Mouse (Mus musculus): Measurements from ENCODE around the gene Plekhn1.

Gene Plekhn1

DNA sequence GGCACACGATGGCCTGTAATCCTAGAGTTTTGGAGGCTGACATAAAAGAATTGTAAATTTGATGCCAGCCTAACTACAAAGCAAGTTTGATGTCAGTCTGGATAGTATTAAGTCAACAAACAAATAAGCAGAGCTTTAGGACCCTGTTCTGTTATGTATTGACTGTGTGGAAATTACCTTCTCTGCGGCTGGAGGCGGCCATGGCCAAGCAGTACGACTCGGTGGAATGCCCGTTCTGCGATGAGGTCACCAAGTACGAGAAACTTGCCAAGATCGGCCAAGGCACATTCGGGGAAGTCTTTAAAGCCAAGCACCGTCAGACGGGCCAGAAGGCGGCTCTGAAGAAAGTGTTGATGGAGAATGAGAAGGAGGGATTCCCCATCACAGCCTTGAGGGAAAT is 21.5 kb downstream of the Plekhn1 start:
- DNase-seq (ENCODE audit: low spot score): no peak

DNA sequence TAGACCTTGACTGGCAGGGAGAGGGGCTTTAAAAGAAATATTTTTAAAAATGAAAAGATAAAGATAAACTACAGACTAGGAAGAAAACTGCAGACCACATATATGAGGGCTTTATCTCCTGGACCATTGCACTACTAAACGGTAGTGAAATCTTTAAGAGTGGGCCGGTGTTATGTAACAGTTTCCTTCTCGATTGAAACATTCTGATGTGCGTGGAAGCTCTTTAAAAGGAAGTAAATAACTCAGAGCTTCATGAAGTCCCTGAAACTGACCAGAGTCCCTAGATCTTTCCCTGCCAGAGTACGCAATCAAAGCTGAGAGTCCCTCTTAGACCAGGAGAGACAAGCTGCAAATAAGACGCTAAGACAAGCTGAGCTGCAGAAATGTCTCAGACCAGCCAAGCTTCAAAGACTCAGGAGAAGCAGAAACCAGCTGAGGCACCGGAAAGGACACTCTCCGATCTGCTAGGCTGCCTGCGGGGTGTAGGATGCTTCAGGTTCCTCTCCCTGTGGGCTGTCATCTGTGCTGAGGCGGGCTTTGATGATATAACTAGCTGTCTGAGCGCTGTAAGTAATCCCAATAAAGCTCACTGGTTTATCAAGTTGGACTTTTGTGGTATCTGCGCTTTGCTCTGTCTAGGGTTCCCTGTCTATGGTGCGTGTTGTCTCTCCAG is 24.6 kb downstream of the Plekhn1 start:
- DNase-seq (ENCODE audit: low spot score): no peak

DNA sequence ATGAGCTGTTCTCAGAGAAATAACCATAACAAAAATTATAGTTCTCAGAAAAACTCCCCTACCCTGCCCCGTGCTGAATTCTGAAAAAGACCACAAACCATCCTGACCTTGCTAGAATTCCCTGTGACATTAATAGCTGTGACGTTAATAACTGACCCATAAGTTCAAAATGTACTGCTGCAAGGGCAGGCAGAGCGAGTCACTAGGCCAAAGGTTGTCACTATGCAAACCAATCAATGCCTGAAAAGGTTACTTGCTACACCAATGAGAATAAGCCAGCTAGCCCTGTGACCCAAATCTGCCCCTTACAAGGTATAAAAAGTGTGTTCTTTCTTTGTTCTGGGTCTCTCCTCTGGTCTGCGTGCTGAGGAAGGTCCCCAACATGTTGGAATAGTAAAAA is 25.8 kb downstream of the Plekhn1 start:
- no peak for DNase-seq (ENCODE audit: low spot score)

DNA sequence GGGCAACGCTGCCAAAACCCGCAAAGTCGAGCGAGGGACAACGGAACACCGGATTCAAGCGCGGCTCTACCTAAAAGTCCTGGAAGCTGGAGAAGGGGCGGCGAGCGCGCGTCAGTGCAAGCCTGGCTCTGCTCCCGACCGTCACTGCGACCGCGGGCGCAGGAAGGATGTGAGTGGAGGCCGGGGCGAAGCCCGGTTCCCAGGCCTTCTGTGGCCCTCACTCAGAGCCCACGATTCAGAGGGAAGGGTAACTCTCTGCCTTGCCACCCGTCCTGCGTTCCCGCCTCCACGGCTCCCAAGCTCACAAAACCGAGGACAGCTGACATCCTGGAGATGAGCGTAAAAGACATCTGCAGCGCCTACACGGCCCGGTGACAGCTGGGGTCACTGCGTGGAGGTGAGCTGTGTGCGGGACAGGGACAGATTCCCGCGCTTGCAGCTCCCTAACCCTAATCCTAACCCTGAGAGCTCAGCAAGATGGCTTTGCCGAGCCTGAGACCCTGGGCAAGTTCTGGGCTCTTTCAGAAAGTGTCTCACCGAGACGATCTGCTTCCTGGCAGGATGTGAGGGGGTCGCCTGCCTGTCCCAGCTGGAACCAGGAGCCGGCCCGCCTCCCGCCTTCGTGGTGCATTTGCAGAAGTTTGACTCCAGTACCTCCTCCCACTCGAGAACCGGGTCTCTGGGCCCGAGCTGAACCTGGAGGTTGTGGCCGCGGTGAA is 31.1 kb downstream of the Plekhn1 start:
- peak; percentile 58 for DNase-seq (ENCODE audit: low spot score)

DNA sequence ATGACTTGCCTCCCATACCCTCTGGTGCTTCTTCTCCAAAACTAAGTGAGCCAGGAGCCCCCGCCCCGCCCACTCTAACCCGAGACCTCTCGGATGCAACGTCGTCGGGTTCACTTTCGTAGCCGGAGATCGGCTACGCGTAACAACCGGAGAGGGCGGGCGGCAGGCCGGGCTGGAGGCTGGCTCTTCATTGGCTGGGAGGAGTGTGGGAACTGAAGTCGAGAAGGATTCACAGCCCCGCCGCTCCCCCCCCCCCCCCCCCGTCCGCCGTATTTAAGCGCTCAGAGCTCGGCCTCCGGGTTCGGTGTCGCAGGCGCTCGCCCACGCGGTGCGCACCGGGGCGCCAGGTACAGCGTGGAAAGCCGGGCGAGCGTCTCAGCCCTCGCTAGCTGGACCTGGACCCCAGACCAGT is 31.6 kb downstream of the Plekhn1 start, which contains the start of gene AW011738:
Gene AW011738 (plus strand): TSS at position 304 of the 412 bp plus-strand sequence.
- peak; percentile 74 for DNase-seq (ENCODE audit: low spot score)

DNA sequence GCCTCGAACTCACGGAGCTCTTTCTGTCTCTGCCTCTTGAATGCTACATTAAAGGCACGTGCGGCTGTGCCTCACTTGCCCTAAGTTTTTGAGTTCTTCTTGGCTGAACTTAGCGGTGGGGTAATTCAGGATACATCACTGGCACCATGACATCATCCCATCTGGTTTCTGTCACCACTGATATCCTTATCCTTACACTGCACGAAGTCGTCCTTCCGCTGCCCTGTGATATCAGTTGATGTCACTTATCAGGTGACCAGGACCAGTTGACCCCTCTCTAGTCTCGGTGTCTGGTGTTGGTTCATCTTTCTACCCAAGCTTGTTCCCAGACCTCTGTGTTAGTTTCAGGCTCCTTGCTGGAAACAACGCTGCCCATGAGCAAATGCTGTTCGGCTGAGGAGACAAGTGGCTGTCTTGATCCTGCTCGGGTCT is 32.2 kb downstream of the Plekhn1 start:
- DNase-seq (ENCODE audit: low spot score): no peak

DNA sequence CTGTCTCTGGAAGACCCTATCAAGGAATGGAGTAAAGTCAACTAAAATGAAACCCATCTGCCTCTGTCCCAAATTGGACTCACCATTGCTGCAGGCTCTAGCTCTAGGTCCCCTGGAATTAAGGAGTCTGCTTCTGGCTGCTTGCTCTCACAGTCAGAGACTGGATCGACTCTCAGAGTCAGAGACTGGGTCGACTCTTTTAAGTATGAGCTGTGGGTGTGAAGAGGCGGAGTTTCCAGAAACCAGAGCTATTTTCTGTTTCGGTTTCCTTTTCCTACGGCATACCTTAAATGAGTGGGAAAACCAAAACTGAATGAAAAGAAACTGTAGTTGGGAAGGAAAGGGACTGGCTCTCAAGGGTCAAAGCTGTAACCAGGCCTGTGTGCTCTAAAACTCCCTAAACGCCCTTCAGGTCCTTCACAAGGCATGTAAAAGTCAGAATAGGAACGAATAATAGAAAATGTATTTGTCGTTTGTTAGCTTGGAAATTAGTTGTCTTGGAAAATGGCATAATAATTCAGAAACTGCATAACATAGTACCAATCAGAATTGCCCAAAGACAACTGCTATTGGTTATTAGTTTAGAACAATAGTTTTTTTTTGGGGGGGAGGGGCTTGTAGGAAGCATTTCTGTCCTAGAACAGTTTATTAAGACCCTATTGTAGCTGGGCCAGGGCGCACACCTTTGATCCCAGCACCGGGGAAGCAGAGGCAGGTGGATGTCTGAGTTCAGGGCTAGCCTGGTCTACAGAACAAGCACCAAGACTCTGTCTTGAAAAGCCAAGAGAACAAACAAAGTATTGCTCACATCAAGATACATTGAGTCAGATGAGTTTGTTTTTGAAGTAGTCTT is 33.8 kb downstream of the Plekhn1 start, which contains the start of gene Isg15:
Gene Isg15 (minus strand): TSS at position 196 of the 853 bp plus-strand sequence.
- DNase-seq (ENCODE audit: low spot score): no peak

DNA sequence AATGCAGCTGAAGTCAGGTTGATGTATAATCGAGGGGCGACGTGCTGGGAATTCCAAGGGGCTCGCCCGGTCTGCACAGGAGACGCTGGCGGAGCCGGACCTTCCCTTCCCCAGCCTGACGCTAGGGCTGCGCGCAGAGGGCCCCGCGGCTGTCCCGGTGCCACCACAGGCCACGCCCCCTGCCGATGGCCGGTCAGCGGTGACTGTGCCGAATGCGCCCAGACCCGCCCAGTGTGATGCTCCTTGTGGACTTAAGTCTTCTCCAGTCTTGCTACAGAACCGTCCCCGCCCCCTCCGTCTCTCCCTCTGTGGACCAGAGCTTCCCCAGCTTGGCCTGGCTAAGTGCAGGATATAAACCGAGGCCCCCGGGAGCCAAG is 36.8 kb downstream of the Plekhn1 start:
- DNase-seq (ENCODE audit: low spot score): peak; percentile 93

DNA sequence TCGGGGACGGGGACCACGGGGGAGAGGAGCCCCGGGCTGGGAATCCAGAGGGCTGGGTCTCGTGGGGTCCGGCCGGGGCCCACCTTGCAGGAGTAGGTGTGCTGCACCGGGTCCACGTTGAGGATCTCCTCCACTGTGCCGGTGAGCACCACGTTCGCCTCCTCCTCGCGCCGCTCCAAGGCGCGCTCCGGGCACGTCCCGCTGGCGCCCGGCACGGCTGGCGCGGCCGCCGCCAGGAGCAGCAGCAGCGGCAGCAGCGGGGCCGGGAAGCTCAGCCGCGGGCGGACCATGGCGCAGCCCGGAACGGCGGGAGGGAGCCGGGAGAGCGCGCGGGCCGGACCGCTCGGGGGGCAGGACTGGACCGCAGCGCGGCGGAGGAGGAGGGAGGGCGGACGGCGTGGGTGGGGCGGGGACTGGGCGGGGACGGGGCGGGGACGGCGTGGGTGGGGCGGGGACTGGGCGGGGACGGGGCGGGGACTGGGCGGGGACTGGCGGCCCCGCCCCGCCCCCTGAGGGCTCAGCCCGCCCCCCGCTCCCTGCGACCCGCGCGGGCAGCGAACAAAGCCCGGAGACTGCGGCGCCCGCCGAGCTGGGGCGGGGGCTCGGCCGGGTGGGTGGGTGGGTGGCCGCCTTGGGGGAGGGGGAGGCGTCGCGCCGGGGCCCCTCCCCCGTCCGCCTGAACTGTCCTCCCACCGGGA is 37.4 kb downstream of the Plekhn1 start, which contains the start of gene Agrn:
Gene Agrn (minus strand): TSS at position 358 of the 698 bp plus-strand sequence.
- DNase-seq (ENCODE audit: low spot score): peak; percentile 82

DNA sequence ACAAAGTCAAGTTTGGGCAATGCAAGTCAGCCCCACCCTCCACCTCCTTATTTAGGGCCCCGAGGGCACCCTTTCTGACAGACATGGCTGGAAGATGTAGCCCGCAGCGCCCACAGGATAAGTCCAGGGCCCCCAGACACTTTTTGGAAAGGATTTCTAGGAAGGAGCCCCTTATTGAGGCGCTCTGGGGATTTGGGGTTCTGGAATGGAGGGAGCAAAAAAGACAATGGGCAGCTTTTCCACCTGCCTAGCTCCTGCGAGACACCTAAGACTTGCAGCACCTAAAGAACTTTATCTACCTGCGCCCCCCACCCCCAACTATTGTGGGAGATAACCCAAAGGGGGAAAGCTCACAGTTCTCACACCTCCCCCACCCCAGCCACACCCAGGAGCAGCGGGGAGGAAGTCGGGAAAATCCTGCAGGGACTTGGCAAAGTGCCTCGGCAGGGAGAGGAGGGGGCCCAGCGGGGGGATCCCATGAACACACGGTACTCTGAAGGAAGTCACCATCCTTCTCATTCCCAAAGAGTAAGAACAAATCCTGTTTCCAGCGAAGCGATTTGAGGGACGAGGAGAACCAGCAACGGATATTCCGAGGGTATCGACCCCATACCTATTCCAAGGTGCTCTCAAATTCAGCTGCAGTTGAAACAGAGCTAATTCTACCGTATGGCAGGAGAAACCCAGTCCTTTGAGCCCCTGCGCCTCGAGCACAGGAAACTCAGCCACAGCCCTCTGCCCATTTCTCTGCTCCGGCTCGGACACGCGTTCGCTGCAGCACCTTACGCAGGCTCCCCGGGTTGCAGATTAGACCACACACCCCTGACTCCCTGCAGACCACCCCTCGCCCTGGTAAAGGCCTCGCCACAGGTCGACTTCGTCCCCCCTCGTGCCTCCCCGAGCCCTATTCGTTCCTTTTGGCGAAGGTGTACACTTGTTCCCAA is 38.5 kb downstream of the Plekhn1 start:
- DNase-seq (ENCODE audit: low spot score): peak; percentile 37

DNA sequence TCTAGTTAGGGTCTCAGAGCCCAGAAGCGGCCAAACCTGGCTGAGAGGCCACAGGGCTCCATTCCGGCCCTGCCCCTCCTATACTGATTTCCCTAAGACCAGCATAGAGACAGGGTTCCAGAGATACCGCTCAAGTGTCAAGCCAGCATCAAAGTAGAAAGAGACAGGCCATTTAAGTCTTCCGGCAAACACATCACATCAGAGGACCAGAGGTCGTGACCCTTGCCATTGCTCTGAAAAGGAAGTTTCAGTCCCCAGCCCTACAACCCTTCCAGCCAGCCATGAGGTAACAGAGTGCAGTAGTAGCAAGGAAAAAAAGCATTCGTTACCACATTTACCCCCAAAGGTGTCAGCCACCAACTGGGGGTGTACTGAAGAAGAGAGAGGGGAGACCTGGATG is 40.3 kb downstream of the Plekhn1 start:
- DNase-seq (ENCODE audit: low spot score): no peak

DNA sequence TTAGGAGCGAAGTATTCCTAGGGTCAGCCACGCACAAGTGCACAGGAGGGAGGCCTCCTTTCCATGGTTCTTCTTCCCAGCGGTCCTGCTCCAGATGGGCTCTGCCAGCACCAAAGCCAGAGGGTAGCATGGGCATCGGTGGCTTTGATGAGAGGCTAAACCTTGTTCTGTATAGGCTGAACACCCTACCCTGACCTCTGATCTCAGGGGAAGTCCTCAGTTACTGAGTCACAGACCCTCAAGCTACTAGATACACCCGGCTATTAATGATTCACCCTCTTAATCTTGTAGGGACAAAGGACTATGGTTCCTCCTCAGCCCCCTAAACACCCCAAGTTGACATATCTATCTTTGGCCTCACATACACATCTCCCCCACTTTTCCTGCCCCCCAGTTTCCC is 40.8 kb downstream of the Plekhn1 start:
- DNase-seq (ENCODE audit: low spot score): no peak

DNA sequence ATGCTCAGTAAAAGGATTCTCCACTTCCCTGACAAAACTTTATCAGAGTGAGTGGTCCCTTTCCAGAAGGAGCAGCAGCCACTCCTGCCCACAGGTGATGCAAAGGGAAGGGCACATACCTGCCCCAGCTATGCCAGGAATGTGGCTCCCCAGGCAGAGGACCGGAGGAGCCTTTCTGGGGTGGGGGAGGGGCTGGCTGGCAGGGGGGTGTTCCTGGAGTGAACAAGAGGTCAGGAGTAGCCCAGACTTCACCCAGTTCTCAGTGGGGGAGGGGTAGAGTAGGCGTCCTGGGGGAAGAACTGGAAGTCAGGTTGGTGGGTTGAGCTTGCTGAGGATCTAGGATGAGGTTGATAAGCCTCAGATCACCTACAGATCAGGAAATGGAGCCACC is 41.5 kb downstream of the Plekhn1 start:
- no peak for DNase-seq (ENCODE audit: low spot score)

DNA sequence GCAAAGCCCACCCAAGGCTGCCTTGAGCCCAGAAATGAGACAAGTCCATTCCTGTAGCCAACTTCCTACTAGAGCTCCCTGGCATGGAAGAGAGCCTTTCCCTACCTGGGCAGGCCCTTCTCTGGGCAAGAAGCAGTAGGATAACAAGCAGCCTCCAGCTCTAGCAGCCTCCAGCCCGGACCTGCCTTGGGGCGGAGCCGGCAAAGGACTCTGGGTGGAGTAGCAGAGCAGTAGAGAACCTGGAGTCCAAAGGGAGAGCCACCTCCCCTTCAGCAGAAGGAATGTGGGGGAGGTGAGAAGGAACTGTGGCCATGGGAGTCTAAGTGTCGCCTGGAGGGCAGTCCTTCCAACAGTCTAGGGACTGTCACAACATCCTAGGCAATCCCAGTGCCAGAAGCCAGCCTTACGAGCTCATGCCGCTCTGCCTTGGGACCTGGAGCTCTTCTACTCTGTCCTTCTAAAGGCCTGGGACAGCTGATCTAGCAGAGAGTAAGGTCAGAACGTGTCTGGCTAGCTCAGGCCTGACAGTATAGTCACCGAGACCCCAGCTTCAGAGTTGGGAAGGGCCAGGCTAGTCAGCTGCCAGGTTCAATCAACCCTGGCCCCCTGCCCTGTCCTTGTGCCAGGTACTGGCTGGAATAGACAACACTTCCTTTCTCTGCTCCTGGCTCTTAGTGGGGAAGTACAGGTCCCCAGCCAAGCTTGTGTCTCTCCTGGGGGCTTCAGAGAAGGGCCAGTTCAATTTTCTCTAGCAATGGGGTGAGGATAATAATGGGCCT is 42.0 kb downstream of the Plekhn1 start:
- no peak for DNase-seq (ENCODE audit: low spot score)

DNA sequence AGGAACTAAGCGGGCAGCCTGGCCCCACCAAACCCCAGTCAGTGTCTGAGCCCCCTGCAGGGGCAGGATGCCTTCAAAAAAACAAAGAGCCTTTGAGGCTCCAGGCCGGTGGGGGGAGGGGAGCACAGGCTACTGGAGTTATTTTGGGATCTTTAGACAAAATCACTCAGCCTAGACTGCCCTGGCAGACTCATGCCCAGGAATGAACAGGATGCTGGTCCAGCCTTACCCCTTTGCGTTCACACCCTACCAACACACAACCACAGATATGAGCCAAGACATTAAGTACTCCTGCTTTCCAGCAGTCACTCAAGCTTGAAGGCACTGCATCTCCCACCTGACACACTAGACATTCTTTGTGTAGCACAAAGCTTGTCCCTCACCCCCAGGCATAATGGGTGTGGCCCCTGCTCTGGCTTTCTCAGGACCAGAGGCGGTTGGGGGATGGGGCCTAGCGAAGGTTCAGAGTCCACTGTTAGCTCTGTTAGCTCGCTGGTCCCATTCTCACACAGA is 45.8 kb downstream of the Plekhn1 start:
- peak; percentile 66 for DNase-seq (ENCODE audit: low spot score)

DNA sequence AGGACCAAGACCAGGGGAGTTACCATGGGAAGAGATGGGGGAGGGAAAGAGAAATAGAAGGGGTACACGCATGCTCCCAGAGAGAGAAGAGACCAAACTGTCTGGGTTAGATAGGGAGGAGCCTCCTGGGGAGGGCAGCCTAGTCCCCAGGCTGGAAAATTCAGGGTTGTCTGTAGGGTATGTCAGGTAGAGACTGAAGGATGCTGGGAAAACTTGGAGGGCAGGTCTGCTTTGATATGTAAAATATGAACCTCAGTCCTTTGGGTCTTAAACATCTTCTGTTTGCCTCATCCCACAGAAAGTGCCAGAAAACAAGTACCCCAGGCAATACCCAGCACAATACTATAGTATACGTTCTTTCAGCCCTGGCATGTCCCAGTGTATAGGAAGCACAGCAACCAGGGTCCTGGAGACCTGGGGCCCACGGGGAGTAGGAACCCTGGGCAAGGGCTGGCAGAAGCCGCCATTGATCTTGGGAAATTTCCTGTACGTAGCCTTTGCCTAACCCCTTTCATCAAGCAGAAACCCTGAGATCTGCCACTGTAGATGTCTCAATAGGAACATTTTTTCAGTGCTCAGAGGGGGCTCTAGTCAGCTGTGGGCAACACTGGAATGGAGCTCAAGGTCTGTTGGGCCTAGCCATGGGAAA is 46.4 kb downstream of the Plekhn1 start:
- DNase-seq (ENCODE audit: low spot score): no peak

DNA sequence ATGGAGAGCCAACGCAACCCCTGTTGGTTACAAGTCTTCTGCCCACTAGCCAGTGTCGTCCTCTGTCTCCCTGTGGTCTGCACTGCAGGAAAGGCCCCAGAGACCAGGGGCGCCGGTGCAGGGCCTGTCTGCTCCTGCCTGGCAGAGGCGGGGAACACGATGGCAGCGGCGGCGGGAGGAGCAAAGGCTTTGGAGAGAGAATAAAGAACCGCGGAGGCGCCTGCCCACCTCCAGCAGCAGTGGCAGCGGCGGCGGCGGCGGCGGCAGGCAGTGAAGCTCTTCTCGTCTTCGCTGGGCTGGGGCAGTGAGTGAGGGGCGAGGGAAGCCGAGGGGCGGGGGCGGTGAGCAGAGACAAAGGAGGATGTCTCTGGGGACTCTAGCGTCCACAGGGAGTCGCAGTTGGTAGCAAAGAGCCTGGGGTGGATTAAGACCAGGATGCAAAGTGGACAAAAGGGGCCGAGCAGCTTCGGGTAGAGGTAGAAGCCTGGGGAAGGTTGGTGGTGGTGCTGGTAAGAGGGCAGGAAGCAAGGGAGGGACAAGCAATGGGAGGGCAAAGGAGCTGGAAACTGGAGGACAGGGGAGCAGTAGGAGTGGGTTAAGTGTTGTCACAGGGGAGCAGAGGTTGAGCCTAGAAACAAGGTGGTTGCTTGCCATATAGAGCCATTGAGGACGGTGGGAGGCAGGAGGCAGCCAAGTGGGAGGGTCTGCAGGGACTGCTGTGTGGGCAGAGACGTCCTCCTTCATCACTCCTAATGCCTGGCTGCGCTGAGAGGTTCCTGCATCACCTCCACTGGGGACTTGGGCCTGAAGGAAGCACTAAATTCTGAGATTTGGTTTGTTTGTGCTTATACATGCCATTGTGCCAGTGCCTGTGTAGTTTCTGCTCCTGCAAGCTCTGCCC is 48.5 kb downstream of the Plekhn1 start:
- DNase-seq (ENCODE audit: low spot score): peak; percentile 82

DNA sequence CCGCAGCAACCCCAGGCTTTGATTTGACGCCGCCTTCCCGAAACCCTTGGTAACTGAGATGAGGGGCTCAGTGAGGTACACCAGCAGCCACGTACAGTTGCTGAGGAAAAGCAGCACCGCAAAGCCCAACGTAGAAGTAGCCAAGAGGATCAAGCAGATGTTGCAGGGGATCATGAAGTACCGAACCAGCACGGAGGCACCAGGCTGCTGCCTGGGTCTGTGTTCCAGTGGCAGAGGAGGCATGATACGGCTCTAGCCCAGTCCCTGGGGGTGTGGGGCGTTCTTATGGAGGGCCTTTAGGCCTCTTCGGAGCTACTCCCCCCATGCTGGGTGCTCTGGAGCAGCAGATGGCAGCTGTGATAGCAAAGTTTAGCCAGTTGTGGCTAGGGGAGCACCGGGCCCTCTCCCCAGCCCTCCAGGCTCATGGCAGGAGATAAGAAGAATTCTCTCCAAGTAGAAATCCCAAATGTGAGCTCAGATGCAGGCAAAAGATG is 49.2 kb downstream of the Plekhn1 start:
- peak; percentile 35 for DNase-seq (ENCODE audit: low spot score)
